Mouse (Mus musculus): Measurements from ENCODE around the gene Rnase11.
"Not testable (repeated sequence)": the region's sequence is repeated elsewhere in the genome, so short reads cannot be mapped to it uniquely, and the experiment has no call there.

Gene Rnase11

GRCm38 (mm10) chr14:51079180-51079579 lies 29.2 kb upstream of the Rnase11 start:
- DNase-seq, result no peak

- DNase-seq, result no peak
Observed at GRCm38 (mm10) chr14:51074335-51074734, 24.4 kb upstream of the Rnase11 start, which contains the start of gene Olfr750. Olfr750 (minus strand) TSS chr14:51074435.

DNA sequence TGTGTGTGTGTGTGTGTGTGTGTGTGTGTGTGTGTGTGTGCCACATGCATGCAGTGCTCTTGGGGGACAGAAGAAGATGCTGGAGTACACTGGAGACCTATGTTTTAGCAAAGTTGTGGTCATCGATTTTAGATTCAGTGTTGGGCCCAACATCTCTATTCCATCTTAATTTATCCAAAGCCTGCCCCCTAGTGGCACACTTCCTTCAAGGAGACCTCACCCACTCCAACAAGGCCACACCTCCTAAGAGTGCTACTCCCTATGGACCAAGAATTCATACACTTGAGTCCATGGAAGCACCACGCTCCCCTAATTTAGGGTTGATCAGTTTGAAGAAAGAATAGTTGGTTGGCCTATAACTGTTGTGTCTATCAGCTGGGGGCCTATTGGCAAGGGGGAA lies 19.7 kb upstream of the Rnase11 start:
- DNase-seq, result peak in 1 of 2 experiments; percentile 43

- DNase-seq, result no peak
Observed at GRCm38 (mm10) chr14:51068956-51069355, 19.0 kb upstream of the Rnase11 start.

- no peak for DNase-seq
Observed at GRCm38 (mm10) chr14:51060761-51061160, 10.8 kb upstream of the Rnase11 start.

- DNase-seq, result no peak
Observed at GRCm38 (mm10) chr14:51057401-51057831, 7.5 kb upstream of the Rnase11 start, which contains the start of gene Rnase12. Rnase12 (minus strand) TSS chr14:51057661.

DNA sequence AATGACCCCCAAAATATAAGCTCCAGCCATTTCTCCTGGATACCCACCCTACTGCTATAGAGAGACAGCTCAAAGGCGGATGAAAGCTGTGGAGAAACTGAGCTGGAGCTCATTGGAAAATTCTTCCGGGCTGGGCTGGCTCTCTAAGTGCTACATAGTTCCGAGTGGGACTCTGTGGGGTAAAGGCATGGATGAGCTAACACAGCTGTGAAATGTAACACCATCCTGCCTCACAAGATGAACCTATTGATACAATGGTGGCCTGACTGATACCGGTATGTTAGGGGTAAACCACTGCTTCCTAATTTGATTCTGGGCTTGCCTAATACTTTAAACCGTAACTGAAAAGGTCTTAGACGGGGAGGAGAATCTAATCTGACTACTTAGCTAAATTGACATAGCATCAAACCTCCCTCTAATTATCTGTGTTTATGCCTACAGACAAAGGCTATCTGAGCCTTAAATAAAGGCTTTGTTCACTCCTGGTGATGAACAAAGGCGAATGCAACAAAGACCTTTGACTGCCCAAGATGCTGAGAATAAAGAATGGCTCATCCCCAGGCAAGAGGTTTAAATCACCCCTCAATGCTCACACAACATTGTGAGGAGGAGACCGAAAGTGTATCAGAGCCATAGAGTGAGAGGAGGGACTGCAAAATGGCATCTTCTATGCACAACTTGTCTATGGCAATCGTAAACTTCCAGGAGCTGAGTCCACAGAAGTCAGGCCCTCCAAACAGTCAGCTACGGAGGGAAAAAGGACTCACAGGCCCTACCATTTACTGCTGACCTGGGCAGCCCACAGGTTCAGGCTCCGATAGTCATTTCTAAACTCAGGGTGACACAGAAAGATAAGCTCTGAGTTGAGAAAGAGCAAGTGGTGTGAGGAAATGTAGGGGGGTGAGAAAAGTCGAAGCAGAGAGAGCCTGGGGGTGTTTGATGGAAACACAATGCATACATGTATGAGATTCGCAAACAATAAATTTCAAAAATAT lies 4.6 kb upstream of the Rnase11 start:
- no peak for DNase-seq

DNA sequence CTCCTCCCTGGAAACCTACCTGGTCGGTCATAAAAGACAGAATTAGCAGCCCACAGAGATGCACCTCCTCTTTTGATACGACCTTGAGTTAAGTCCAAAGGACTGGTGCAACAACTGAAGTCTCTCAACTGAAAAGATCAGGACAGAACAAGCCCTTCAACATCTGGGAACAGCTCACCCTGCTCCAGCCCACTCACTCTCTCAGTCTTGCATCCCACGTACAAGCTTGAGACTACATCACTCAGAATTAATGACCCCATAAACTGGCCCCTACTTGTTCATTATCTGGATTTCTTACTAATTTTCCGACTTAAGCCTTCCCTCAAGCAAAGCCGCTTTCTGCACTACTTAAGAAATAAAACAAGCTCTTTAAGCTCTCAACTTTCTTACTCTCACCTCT lies 3.2 kb upstream of the Rnase11 start:
- no peak for DNase-seq

- DNase-seq, result no peak
Observed at GRCm38 (mm10) chr14:51051941-51052340, 2.0 kb upstream of the Rnase11 start.

DNA sequence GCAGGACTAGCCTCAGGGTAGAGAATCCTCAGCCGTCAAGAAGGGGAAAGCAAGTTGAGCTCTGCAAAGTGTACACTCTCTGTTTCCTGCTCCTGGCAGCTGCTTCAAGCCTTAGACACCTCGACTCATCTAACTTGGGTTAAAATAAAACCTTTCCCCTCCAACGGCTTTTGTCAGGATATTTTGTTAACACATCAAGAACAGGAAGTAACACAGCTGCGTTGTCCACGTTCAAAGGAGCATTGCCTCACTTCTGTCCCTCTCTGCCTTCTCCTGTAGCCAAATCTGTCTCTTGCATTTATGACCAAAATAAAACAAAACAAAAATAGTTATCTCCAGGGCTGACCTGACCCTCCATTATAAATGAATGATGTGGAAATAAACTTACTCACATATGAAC lies 2.1 kb downstream of the Rnase11 start:
- no peak for DNase-seq

- DNase-seq, result no peak
Observed at GRCm38 (mm10) chr14:51041769-51042168, 8.2 kb downstream of the Rnase11 start, which contains the start of gene Rnase9. Rnase9 (minus strand) TSS chr14:51041869.

- no peak for DNase-seq
Observed at GRCm38 (mm10) chr14:51036214-51036613, 13.7 kb downstream of the Rnase11 start.

DNA sequence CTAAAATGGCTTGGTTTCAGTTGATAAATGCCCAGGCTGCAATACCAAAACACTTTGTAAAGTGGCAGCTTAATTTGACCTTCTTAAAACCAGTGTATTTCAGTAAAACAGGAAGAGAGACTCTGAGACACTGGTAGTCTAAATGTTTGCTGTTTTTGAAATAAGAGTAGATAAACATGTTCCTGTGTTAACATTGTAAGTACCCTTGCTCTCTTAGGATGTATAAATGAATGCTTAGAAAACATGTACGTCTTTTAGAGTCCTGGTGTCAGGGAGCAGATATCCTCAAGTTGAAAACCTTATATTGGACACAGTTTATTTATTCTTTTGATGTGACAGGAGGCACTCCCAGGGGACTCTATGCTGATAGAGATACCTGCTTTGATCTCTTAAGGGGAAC lies 14.8 kb downstream of the Rnase11 start:
- DNase-seq, result no peak

DNA sequence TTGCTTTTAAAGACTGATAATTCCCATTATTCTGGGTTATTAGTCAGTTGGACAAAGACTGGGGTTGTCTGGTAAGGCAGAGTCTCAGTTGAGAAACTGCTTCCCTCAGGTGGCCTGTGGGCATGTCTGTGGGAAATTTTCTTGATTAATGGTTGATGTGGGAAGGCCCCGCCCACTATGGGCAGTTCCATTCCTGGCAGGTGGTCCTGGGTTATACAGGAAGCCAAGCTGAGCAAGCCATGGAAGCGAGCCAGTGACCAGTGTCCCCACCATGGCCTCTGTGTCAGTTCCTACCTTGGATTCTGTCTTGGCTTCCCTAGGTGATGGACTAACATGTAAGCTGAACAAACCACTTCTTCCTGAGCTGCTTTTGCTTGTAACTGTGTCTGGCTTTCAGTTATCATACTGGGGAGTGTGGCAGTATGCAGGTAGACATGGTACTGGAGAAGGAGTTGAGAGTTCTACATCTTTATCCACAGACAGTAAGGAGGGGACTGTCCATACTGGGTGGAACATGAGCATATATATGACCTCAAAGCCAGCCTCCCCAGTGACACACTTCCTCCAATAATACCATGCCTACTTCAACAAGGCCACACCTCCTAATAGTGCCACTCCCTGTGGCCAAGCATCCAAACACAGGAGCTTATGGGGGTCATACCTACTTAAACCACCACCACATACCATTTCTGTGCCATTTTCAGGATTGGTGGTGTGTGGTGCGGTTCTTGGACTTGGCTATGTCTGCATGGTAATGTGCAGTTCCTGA lies 22.4 kb downstream of the Rnase11 start:
- DNase-seq, result peak in 1 of 2 experiments; percentile 8

DNA sequence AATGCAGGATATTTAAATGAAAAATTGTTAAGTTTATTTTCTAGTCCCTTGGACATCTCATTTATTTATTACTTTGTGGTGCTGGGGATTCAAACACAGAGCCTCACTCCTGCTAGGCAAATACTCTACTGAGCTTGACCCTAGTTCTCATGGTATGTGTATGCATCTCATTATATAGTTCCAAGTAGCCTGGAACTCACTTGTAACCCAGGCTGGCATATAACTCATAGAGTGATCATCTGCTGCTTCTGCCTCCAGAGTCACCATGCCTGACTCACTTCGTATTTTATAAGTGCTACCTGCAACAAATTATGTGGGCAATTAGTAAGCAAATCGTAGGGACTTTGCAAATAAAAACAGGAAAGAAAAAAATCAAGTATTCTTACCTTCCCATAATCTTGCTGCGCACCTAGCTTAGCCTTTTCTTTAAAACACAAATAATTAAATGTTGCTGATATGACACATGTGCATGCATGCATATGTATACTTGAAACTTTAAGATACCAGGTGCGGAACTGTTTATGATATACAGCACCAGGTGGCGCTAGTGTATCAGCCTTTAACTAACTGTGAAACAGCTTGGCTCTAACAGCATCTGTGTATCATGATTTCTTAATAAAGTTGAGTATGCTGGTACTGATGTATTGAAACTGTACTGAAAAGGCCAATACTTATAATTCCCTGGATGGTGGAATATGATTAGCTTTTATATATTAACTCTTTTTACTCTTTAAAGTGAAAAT lies 23.4 kb downstream of the Rnase11 start:
- peak; percentile 55 to 78 for DNase-seq

- no peak for DNase-seq
Observed at GRCm38 (mm10) chr14:51024820-51025219, 25.1 kb downstream of the Rnase11 start.

DNA sequence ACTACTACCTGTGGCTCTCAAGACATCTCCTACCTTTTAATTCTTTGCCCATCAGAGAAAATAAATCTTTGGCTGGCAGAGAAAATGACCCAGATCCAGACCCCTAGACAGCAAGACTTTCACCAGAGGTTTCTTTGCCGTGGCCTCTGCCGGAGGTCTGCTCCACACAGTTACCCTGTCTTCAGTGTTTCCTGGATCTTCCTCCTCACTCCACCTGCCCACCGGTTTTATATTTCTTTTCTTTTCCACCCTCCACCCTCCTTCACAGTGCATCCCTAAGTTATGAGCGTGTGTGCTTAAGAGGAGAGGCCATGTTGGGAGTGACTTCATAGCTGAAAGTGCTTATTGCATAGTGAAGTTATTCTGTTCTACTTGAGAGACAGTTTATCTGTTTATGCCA lies 26.5 kb downstream of the Rnase11 start:
- DNase-seq, result no peak

DNA sequence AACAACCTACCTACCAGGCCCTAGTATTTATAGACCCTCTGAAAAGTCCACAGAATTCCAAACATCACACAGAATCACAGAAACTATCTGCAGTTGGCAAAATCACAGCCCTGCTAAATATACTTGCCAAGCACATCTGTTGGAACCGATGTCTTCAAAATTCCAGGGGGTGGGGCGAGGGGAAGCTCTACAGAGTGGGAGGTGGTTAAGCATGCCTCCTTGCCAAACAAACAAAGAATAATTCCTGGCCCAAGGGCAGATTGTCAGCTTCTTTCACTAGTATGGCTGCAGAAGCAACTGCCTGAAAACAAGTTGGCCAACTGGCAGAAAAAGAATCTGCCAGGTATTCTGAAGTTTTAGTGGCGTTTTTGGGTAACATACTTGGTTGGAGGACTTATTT lies 32.7 kb downstream of the Rnase11 start:
- DNase-seq, result no peak

DNA sequence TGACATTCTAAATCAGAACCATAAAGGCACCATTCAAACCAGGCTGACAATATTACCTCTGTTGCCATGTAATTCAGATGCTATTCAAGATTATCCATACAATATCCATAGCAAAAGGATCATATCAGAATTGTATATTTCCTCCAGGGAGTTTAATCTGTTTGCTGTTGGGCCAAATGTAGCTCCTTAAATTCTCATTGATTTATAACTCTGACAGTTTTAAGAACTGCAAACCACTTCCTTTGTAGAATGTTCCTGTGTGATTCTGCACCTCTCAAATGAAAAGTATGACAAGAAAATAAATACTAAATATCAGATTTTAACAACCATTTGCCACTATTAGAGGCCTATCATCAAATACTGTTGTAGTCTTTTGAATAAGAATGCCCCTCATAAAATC lies 34.2 kb downstream of the Rnase11 start:
- no peak for DNase-seq

DNA sequence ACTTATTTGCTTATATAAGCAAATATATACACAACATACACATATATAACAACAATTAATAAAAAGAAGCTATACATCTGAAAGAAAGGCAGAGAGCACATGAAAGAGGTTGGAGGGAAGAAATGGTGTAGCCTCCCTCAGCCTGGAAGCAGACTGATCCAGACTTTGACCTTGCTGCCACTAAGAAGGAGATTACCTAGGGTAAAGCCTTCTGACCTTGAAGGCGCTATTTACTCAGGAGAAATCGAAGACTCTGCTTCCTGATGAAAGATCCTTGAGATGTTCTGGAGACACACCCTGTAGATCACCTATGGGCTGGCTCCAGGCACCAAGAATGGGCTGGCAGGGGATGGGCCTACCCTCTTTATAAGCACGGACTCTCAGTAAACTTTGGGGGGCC lies 35.2 kb downstream of the Rnase11 start:
- not testable (repeated sequence) for DNase-seq

DNA sequence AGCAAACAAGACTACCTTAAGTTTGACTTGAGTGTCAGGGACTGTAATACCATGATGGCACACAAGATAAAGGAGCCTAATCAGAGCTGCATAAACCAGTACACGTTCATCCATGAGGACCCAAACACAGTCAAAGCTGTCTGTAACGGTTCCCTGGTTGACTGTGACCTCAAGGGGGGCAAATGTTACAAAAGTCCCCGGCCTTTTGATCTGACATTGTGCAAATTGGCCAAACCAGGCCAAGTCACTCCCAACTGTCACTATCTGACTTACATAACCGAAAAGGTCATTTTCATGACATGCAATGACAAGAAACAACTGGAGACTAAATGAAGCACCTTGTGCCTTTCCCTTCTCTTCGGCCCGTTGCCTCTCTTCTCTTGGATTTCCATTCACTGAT lies 40.4 kb downstream of the Rnase11 start:
- no peak for DNase-seq

DNA sequence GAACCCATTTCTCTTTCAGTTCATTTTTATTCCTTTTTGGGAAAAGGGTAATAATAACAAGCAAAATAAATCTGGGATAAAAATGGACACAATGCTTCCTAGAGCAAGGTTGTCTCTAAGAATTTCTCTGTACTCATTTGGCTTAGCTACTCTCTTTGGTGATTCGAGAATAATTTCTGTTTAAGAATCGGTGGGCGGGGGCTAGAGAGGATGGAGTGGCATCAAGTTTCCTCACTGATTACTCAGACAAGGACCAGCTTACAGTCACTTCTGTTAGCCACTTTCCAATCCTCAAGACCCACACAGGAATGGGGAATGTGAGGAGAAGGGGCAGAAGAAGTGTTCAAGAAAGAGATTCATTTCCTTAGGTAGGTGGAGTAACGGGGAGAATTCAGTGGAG lies 41.2 kb downstream of the Rnase11 start:
- no peak for DNase-seq
